25 mouse cellular contexts compared by ENCODE assay signal in genomic region chr9:102859963-102860362, GRCm38 (mm10). TPM values are rescaled to one million over a fixed set of nuclear protein-coding genes. Genes with fewer than 3 reads are reported as not detected.
DNase-seq lines count a peak whose midpoint lies in the region; ATAC-seq and TF ChIP-seq lines count a peak whose summit lies in the region.
"Had no signal": no experiment of that assay in that cellular context is flagged by ENCODE, and none has a peak within 500 bp of the region (broad histone marks: within the 10 kb centered on the region; RNA-seq: fewer than 3 reads in every experiment).

No protein-coding gene starts in this region.

- no peak overlapping the region for H3K4me2 ChIP-seq in lung, embryonic 15.5 days
- H3K4me2 ChIP-seq: embryonic facial prominence, embryonic 13.5 days; forebrain, embryonic 12.5 days; hindbrain, embryonic 13.5 days had no signal

- WGBS in lung, embryonic 15.5 days: 93% methylated on average over 10 of the region's 10 CpGs

- H3K36me3 ChIP-seq in lung, embryonic 15.5 days: peaks cover 10% of the 10 kb centered on the region
- H3K36me3 ChIP-seq in G1E (replicated peaks): peaks cover 62% of the 10 kb centered on the region

- no peak overlapping the region for H3K9ac ChIP-seq in lung, embryonic 15.5 days
- H3K9ac ChIP-seq: embryonic facial prominence, embryonic 13.5 days; forebrain, embryonic 12.5 days; hindbrain, embryonic 13.5 days had no signal

- DNase-seq in lung, postnatal 25 days (ENCODE audit: low spot score): no peak
- DNase-seq in A20 (ENCODE audit: low read depth, low spot score) (peak; percentile 83), G1E (ENCODE audit: low spot score) (no peak)
- no peak for DNase-seq in urinary bladder, adult 18-20 months (ENCODE audit: low spot score in 2 of 2)
- DNase-seq in layer of hippocampus, adult 9-10 months (ENCODE audit: low spot score): no peak
- no peak for DNase-seq in adrenal gland, adult 2 months
- DNase-seq: adrenal gland, adult 8-10 months; cerebellum, adult 18-20 months; cerebellum, postnatal 14 days; embryo, embryonic 11 days; gastrocnemius, postnatal 36 days; kidney, adult 11 months; liver; midbrain, embryonic 14.5 days; right cerebral cortex, adult 18-20 months had no signal

- no peak for ATAC-seq in lung, embryonic 15.5 days (ENCODE audit: borderline replicate concordance, extremely low read depth, low FRiP score, low TSS enrichment)
- peak; percentile 67 for ATAC-seq in G1E (ENCODE audit: extremely low read depth, insufficient number of reproducible peaks, low FRiP score, poor library complexity, severe bottlenecking)
- ATAC-seq in hematopoietic stem cell, adult 5-6 weeks (replicated peaks in 1 of 2; ENCODE audit: insufficient read depth in 1 of 2, low FRiP score in 2 of 2, low TSS enrichment in 1 of 2, low read depth in 1 of 2, poor library complexity in 2 of 2, severe bottlenecking in 2 of 2): peak; percentile 85 to 88

- H3K4me1 ChIP-seq in lung, embryonic 15.5 days: peaks cover 57% of the 10 kb centered on the region
- peaks cover 59% of the 10 kb centered on the region for H3K4me1 ChIP-seq in G1E (ENCODE audit: insufficient read depth, low read depth, low read length)

- no peaks in the 10 kb centered on the region for H3K9me3 ChIP-seq in lung, embryonic 15.5 days
- H3K9me3 ChIP-seq in G1E (replicated peaks): peaks cover 14% of the 10 kb centered on the region
- H3K9me3 ChIP-seq: hindbrain, embryonic 13.5 days had no signal

- TF ChIP-seq CTCF in G1E (IDR thresholded peaks at IDR 0.05; ENCODE audit: low read depth, low read length): no peak

- no peaks in the 10 kb centered on the region for H3K27me3 ChIP-seq in lung, embryonic 15.5 days
- no peaks in the 10 kb centered on the region for H3K27me3 ChIP-seq in G1E (ENCODE audit: insufficient read depth, low read length)
- H3K27me3 ChIP-seq: embryonic facial prominence, embryonic 13.5 days; forebrain, embryonic 12.5 days; heart, embryonic 13.5 days; hindbrain, embryonic 13.5 days had no signal

- H3K27ac ChIP-seq in lung, embryonic 15.5 days: peak overlapping the region; percentile 31; the same call in 1 of the 2 replicates
- H3K27ac ChIP-seq: embryonic facial prominence, embryonic 13.5 days; forebrain, embryonic 12.5 days; hindbrain, embryonic 13.5 days; left cerebral cortex, adult 2 months; macrophage; stomach, postnatal 0 days had no signal

- no peak overlapping the region for H3K4me3 ChIP-seq in lung, embryonic 15.5 days
- no peak overlapping the region for H3K4me3 ChIP-seq in G1E (ENCODE audit: low read depth, low read length)
- H3K4me3 ChIP-seq: embryonic facial prominence, embryonic 13.5 days; erythroblast, embryonic 14.5 days; forebrain, embryonic 12.5 days; heart, embryonic 13.5 days; hindbrain, embryonic 13.5 days; left cerebral cortex, adult 2 months had no signal

RNA-seq across cellular contexts. Expression of gene Ryk, which starts 25.2 kb away (rescaled TPM):
- 23.4 and 25.6 TPM in 2 replicates for polyA plus RNA-seq in lung, embryonic 15.5 days (2015; fragmentation: Nextera tagmentation; extraction: Ambion mirVana)
- 110 and 117 TPM in 2 replicates for total RNA-seq in G1E (2014; fragmentation: Nextera tagmentation)
- total RNA-seq in G1E (2017): 80.1 and 86.5 TPM in 2 replicates
- polyA plus RNA-seq in G1E (2012): 11.0 and 17.1 TPM in 2 replicates
- total RNA-seq in hematopoietic stem cell, adult 5-6 weeks (2017): 7.3 and 7.5 TPM in 2 replicates
- 10 to 100 TPM; 53.8 to 71.2 TPM for total RNA-seq in adrenal gland, adult 2 months (2021)
- 28.6 and 30.7 TPM in 2 replicates for polyA plus RNA-seq in adrenal gland, adult 2 months (2012; rRNA removed)
